15 mouse cellular contexts compared by ENCODE assay signal in the genomic region with DNA sequence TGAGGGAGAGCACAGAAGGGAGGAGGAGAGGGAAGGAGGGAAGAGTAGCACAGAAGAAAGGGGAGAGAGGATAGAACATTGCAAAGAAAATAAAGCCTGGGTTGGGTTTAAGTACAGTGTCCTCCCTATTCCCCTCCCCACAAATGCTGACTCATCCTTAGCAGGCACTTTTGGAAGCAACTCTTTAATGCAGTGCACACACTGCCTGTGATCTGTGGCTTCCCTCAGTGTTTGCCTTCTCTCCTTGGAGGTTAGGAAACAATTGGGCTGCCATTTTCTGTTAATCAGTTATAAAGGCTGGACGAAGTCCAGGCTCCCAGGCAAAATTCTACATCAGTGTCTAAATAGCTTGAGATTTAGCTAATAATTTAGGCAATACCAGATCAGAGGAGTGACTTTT. TPM values are rescaled to one million over a fixed set of nuclear protein-coding genes. Genes with fewer than 3 reads are reported as not detected.
A peak's percentile ranks its signal among the peaks of the same experiment; 100 is the strongest.
DNase-seq lines count a peak whose midpoint lies in the region; ATAC-seq and TF ChIP-seq lines count a peak whose summit lies in the region.
"Not testable (repeated sequence)": the region's sequence is repeated elsewhere in the genome, so short reads cannot be mapped to it uniquely, and the experiment has no call there.
"Had no signal": no experiment of that assay in that cellular context is flagged by ENCODE, and none has a peak within 500 bp of the region (broad histone marks: within the 10 kb centered on the region; RNA-seq: fewer than 3 reads in every experiment).

No protein-coding gene starts in this region.

- in situ Hi-C loops in Patski (cut with MboI; ENCODE audit: low pct_unique_long_range_greater_than_20kb), result not testable (repeated sequence)

- not testable (repeated sequence) for TF ChIP-seq CTCF in Patski (IDR thresholded peaks at IDR 0.05); kidney, adult 2 months (conservative IDR thresholded peaks at IDR 0.05; ENCODE audit: insufficient read depth, insufficient read length, low read depth, low read length); liver, embryonic 14.5 days (IDR thresholded peaks at IDR 0.05; ENCODE audit: low read depth); lung, postnatal 0 days (IDR thresholded peaks at IDR 0.05)

- H3K4me2 ChIP-seq in heart, embryonic 13.5 days; liver, embryonic 14.5 days (ENCODE audit: low read depth); lung, postnatal 0 days (replicated peaks; ENCODE audit: low read depth, low read length); stomach, embryonic 14.5 days (replicated peaks; ENCODE audit: low read depth, low read length): not testable (repeated sequence)

- not testable (repeated sequence) for H3K9ac ChIP-seq in heart, embryonic 13.5 days; liver, embryonic 14.5 days (replicated peaks); lung, postnatal 0 days (replicated peaks; ENCODE audit: low read depth); stomach, embryonic 14.5 days (replicated peaks; ENCODE audit: low read depth, low read length)

- H3K36me3 ChIP-seq in heart, embryonic 13.5 days; kidney, adult 2 months (ENCODE audit: control insufficient read depth, insufficient read depth, low read length); liver, embryonic 14.5 days (replicated peaks; ENCODE audit: control insufficient read depth, insufficient read depth, low read depth); lung, postnatal 0 days (ENCODE audit: insufficient read depth, low read length); stomach, embryonic 14.5 days (ENCODE audit: control insufficient read depth, insufficient read depth, low read length): not testable (repeated sequence)

- POLR2A ChIA-PET in Patski (lab: Charles Lee), result not testable (repeated sequence)

- not testable (repeated sequence) for H3K27me3 ChIP-seq in Patski; heart, embryonic 13.5 days (replicated peaks); kidney, adult 2 months (replicated peaks; ENCODE audit: control insufficient read depth, insufficient read depth, low read length); liver, embryonic 14.5 days (ENCODE audit: control insufficient read depth, insufficient read depth, low read length); lung, postnatal 0 days (replicated peaks; ENCODE audit: insufficient read depth, low read length); stomach, embryonic 14.5 days (ENCODE audit: control insufficient read depth, insufficient read depth, low read length)

- not testable (repeated sequence) for TF ChIP-seq POLR2A in kidney, adult 2 months (IDR thresholded peaks at IDR 0.05; ENCODE audit: low read depth, low read length)

- not testable (repeated sequence) for H3K4me1 ChIP-seq in heart, embryonic 13.5 days; kidney, adult 2 months (ENCODE audit: control insufficient read depth, insufficient read depth, low read length); lung, postnatal 0 days (ENCODE audit: insufficient read depth, low read depth, low read length); stomach, embryonic 14.5 days (ENCODE audit: control insufficient read depth, insufficient read depth, low read length)
- H3K4me1 ChIP-seq in liver, embryonic 14.5 days (replicated peaks; ENCODE audit: control insufficient read depth in 2 of 2, insufficient read depth in 2 of 2, low read length in 1 of 2), result peaks cover 0 to 11% of the 10 kb centered on the region in 2 experiments; a peak in 2 of 4 replicates

- TF ChIP-seq EP300 in liver, embryonic 14.5 days (IDR thresholded peaks at IDR 0.05; ENCODE audit: low read depth); lung, postnatal 0 days (IDR thresholded peaks at IDR 0.05): not testable (repeated sequence)

- peak; percentile 75 for ATAC-seq in Patski
- peak; percentile 63; the same call in 1 of the 2 replicates for ATAC-seq in heart, embryonic 13.5 days (ENCODE audit: extremely low read depth, insufficient number of reproducible peaks, low FRiP score, low TSS enrichment)
- ATAC-seq in liver, embryonic 14.5 days (ENCODE audit: insufficient read depth), result peak; percentile 93
- peak; percentile 78 for ATAC-seq in lung, postnatal 0 days
- ATAC-seq in stomach, embryonic 14.5 days (ENCODE audit: insufficient number of reproducible peaks, insufficient read depth, low FRiP score, low read depth), result peak; percentile 83; the same call in 1 of the 2 replicates

- WGBS in heart, embryonic 13.5 days, result 48% methylated on average over 1 of the region's 1 CpGs
- WGBS in kidney, adult 2 months, result 25% methylated on average over 1 of the region's 1 CpGs
- WGBS in liver, embryonic 14.5 days (ENCODE audit: insufficient replicate concordance), result 13% methylated on average over 1 of the region's 1 CpGs
- 52% methylated on average over 1 of the region's 1 CpGs for WGBS in lung, postnatal 0 days
- WGBS in stomach, embryonic 14.5 days, result 54% methylated on average over 1 of the region's 1 CpGs

- H3K9me3 ChIP-seq in heart, embryonic 13.5 days; liver, embryonic 14.5 days (ENCODE audit: control insufficient read depth, low read length); lung, postnatal 0 days (ENCODE audit: low read length); stomach, embryonic 14.5 days (ENCODE audit: control insufficient read depth, low read depth, low read length): not testable (repeated sequence)

- DNase-seq in Patski (ENCODE audit: low read depth, low spot score); lung, postnatal 0 days (ENCODE audit: low spot score): not testable (repeated sequence)
- DNase-seq in kidney, adult 2 months, result peak; percentile 90
- peak; percentile 80 for DNase-seq in kidney, postnatal 14 days
- DNase-seq in liver, embryonic 14.5 days (ENCODE audit: low read depth in 3 of 3, low spot score in 3 of 3), result peak in 1 of 3 experiments; percentile 4

- not testable (repeated sequence) for H3K27ac ChIP-seq in heart, embryonic 13.5 days (replicated peaks); kidney, adult 2 months (ENCODE audit: insufficient read depth, low read depth, low read length); liver, embryonic 14.5 days; lung, postnatal 0 days (ENCODE audit: low read length); stomach, embryonic 14.5 days (ENCODE audit: low read length)

- CTCF ChIA-PET in Patski (lab: Charles Lee), result not testable (repeated sequence)

- not testable (repeated sequence) for H3K4me3 ChIP-seq in heart, embryonic 13.5 days; kidney, adult 2 months (ENCODE audit: insufficient read depth, low read depth, low read length); liver, embryonic 14.5 days (ENCODE audit: insufficient read depth in 1 of 2, low read depth in 2 of 2, low read length in 2 of 2); lung, postnatal 0 days (ENCODE audit: low read depth, low read length); stomach, embryonic 14.5 days (ENCODE audit: low read depth, low read length)

RNA-seq across cellular contexts. Expression of a gene that starts 5.9 kb away (rescaled TPM):
- polyA plus RNA-seq in Patski (2021), result 21.3 TPM
- 0.19 and 0.20 TPM in 2 replicates for polyA plus RNA-seq in heart, embryonic 13.5 days (2015; fragmentation: Nextera tagmentation; extraction: Ambion mirVana)
- polyA plus RNA-seq in kidney, adult 2 months (2012; rRNA removed), result 20.9 and 21.1 TPM in 2 replicates
- polyA plus RNA-seq in liver, embryonic 14.5 days (2012; rRNA removed), result 3.5 and 3.6 TPM in 2 replicates
- 7.1 and 8.2 TPM in 2 replicates for polyA plus RNA-seq in liver, embryonic 14.5 days (2014; fragmentation: Nextera tagmentation; extraction: Ambion mirVana)
- 35.3 and 39.9 TPM in 2 replicates for polyA plus RNA-seq in lung, postnatal 0 days (2015; fragmentation: Nextera tagmentation; extraction: Ambion mirVana)
- 23.8 and 25.4 TPM in 2 replicates for polyA plus RNA-seq in stomach, embryonic 14.5 days (2014; fragmentation: Nextera tagmentation; extraction: Ambion mirVana)

RNA-seq across cellular contexts. Expression of a gene that starts 25.3 kb away (rescaled TPM):
- not detected for polyA plus RNA-seq in Patski (2021)
- polyA plus RNA-seq in heart, embryonic 13.5 days (2015; fragmentation: Nextera tagmentation; extraction: Ambion mirVana), result not detected in 2 replicates
- 0.59 and 0.90 TPM in 2 replicates for polyA plus RNA-seq in kidney, adult 2 months (2012; rRNA removed)
- 0.11 and 0.15 TPM in 2 replicates for polyA plus RNA-seq in liver, embryonic 14.5 days (2012; rRNA removed)
- polyA plus RNA-seq in liver, embryonic 14.5 days (2014; fragmentation: Nextera tagmentation; extraction: Ambion mirVana), result not detected in 2 replicates
- not detected in 2 replicates for polyA plus RNA-seq in lung, postnatal 0 days (2015; fragmentation: Nextera tagmentation; extraction: Ambion mirVana)
- polyA plus RNA-seq in stomach, embryonic 14.5 days (2014; fragmentation: Nextera tagmentation; extraction: Ambion mirVana), result 0.28 TPM in 1 of 2 replicates, not detected in the other
- polyA plus RNA-seq: embryonic facial prominence, embryonic 15.5 days; forebrain, embryonic 12.5 days; frontal cortex, adult 2 months; heart, adult 2 months; hindbrain, embryonic 13.5 days; large intestine, adult 2 months; limb, embryonic 13.5 days; midbrain, embryonic 15.5 days had no signal

RNA-seq across cellular contexts. Expression of a gene that starts 37.4 kb away (rescaled TPM):
- 4.2 TPM for polyA plus RNA-seq in Patski (2021)
- polyA plus RNA-seq in heart, embryonic 13.5 days (2015; fragmentation: Nextera tagmentation; extraction: Ambion mirVana), result not detected in 2 replicates
- 8.5 and 10.5 TPM in 2 replicates for polyA plus RNA-seq in kidney, adult 2 months (2012; rRNA removed)
- 2.3 and 3.1 TPM in 2 replicates for polyA plus RNA-seq in liver, embryonic 14.5 days (2012; rRNA removed)
- polyA plus RNA-seq in liver, embryonic 14.5 days (2014; fragmentation: Nextera tagmentation; extraction: Ambion mirVana), result 4.8 and 5.1 TPM in 2 replicates
- 2.4 and 3.2 TPM in 2 replicates for polyA plus RNA-seq in lung, postnatal 0 days (2015; fragmentation: Nextera tagmentation; extraction: Ambion mirVana)
- polyA plus RNA-seq in stomach, embryonic 14.5 days (2014; fragmentation: Nextera tagmentation; extraction: Ambion mirVana), result 2.0 and 3.0 TPM in 2 replicates
- polyA plus RNA-seq: limb, embryonic 13.5 days had no signal

RNA-seq across cellular contexts. Expression of a gene that starts 45.6 kb away (rescaled TPM):
- polyA plus RNA-seq in Patski (2021), result 46.3 TPM
- 1.0 and 1.7 TPM in 2 replicates for polyA plus RNA-seq in heart, embryonic 13.5 days (2015; fragmentation: Nextera tagmentation; extraction: Ambion mirVana)
- 85.2 and 96.9 TPM in 2 replicates for polyA plus RNA-seq in kidney, adult 2 months (2012; rRNA removed)
- 0.58 and 1.1 TPM in 2 replicates for polyA plus RNA-seq in liver, embryonic 14.5 days (2012; rRNA removed)
- 0.97 and 1.8 TPM in 2 replicates for polyA plus RNA-seq in liver, embryonic 14.5 days (2014; fragmentation: Nextera tagmentation; extraction: Ambion mirVana)
- polyA plus RNA-seq in lung, postnatal 0 days (2015; fragmentation: Nextera tagmentation; extraction: Ambion mirVana), result 2.5 and 2.7 TPM in 2 replicates
- 3.0 and 4.7 TPM in 2 replicates for polyA plus RNA-seq in stomach, embryonic 14.5 days (2014; fragmentation: Nextera tagmentation; extraction: Ambion mirVana)

RNA-seq across cellular contexts. Expression of a gene that starts 52.9 kb away (rescaled TPM):
- not detected for polyA plus RNA-seq in Patski (2021)
- not detected in 2 replicates for polyA plus RNA-seq in heart, embryonic 13.5 days (2015; fragmentation: Nextera tagmentation; extraction: Ambion mirVana)
- 0.20 and 0.22 TPM in 2 replicates for polyA plus RNA-seq in kidney, adult 2 months (2012; rRNA removed)
- polyA plus RNA-seq in liver, embryonic 14.5 days (2012; rRNA removed), result not detected in 2 replicates
- not detected in 2 replicates for polyA plus RNA-seq in liver, embryonic 14.5 days (2014; fragmentation: Nextera tagmentation; extraction: Ambion mirVana)
- 0.11 TPM in 1 of 2 replicates, not detected in the other for polyA plus RNA-seq in lung, postnatal 0 days (2015; fragmentation: Nextera tagmentation; extraction: Ambion mirVana)
- not detected in 2 replicates for polyA plus RNA-seq in stomach, embryonic 14.5 days (2014; fragmentation: Nextera tagmentation; extraction: Ambion mirVana)
- polyA plus RNA-seq: embryonic facial prominence, embryonic 15.5 days; forebrain, embryonic 12.5 days; heart, adult 2 months; hindbrain, embryonic 13.5 days; large intestine, adult 2 months; limb, embryonic 13.5 days; midbrain, embryonic 15.5 days had no signal
